Mouse (Mus musculus) left cerebral cortex, adult 2 months (tissue): ENCODE results near the gene Zer1. TPM values are rescaled to one million over a fixed set of nuclear protein-coding genes. Genes with fewer than 3 reads are reported as not detected.
"Not testable (repeated sequence)": the region's sequence is repeated elsewhere in the genome, so short reads cannot be mapped to it uniquely, and the experiment has no call there.

Experiments used
- DNase-seq, 2 experiments: peaks; one replicate each; pipeline ENCODE4 v3.0.0; 2021 to 2022; ENCODE audit warnings: low spot score in 2 of 2, mixed read lengths in 1 of 2; ENCODE audit errors: extremely low spot score in 1 of 2
- H3K27ac ChIP-seq: fragments of 200-600 bp; 2 replicates; pipeline ENCODE4 v1.8.1; 2022
- H3K4me3 ChIP-seq: fragments of 200-600 bp; 2 replicates; pipeline ENCODE4 v1.8.1; 2022
- CTCF ChIP-seq: fragments of 200-600 bp; IDR thresholded peaks from 2 replicates; pipeline ENCODE4 v1.8.1; 2022; ENCODE audit warnings: antibody characterized with exemption, mild to moderate bottlenecking, moderate library complexity
- intact Hi-C: fragments of 180-260 bp; cut with DNase I; formaldehyde crosslinking; loops from one replicate; pipeline ENCODE4 v1.15.1; 2025
- long read RNA-seq, 2 experiments: library from polyadenylated mRNA; stranded (forward); transcript quantifications; one replicate each; pipeline ENCODE4 v2.0.0; 2021; ENCODE audit warnings: borderline mapping rate in 2 of 2
- total RNA-seq, 2 experiments: library from RNA; stranded (reverse); gene quantifications; 2 replicates each; pipeline ENCODE4 v1.2.3; 2021

The Zer1 gene
- 100 to 1,000 TPM; 163 to 171 TPM for total RNA-seq
- long read RNA-seq, experiment 1, full-length matches to known transcripts, result 206 of 384 reads
- long read RNA-seq, experiment 1, partial matches to known transcripts, result 41 of 384 reads
- long read RNA-seq, experiment 1, other reads (novel, unspliced or antisense), result 137 of 384 reads
- long read RNA-seq, experiment 2, full-length matches to known transcripts, result 189 of 362 reads
- long read RNA-seq, experiment 2, partial matches to known transcripts, result 29 of 362 reads
- long read RNA-seq, experiment 2, other reads (novel, unspliced or antisense), result 144 of 362 reads

- intact Hi-C loops, result loop anchor here (2.0 to 5.0 kb wide), 2 partner anchors 58 to 157 kb away; partner anchors contain the start of gene Sptan1
- H3K27ac ChIP-seq, result peak within 1 kb of the TSS; percentile 99
- no peak for TF ChIP-seq CTCF
- peak within 1 kb of the TSS; percentile 79 for H3K4me3 ChIP-seq
- peak; percentile 93 to 94 for DNase-seq
Measured at GRCm38 (mm10) chr2:30124472-30125274, at the start of gene Zer1. Gene Zer1, minus strand, starts transcription at chr2:30124585.

- TF ChIP-seq CTCF, result no peak
- DNase-seq, result no peak
- intact Hi-C loops, result loop anchor here (5.0 kb wide), 1 partner anchor 41 kb away; the partner anchor contains the start of gene Tbc1d13
- no peak overlapping the region for H3K27ac ChIP-seq
- H3K4me3 ChIP-seq, result no peak overlapping the region
Measured at GRCm38 (mm10) chr2:30173541-30174240, 49.3 kb upstream of the Zer1 start.

GRCm38 (mm10) chr2:30171997-30172382, 47.6 kb upstream of the Zer1 start:
- DNase-seq, result no peak
- intact Hi-C loops, result loop anchor here (5.0 kb wide), 1 partner anchor 40 kb away; the partner anchor contains the start of gene Tbc1d13

GRCm38 (mm10) chr2:30171371-30171996, 47.1 kb upstream of the Zer1 start, which contains the start of gene Endog:
Gene Endog, plus strand, starts transcription at chr2:30171493.
- Histone ChIP-seq H3K4me3 (peak within 1 kb of the TSS; percentile 60), H3K27ac (peak within 1 kb of the TSS; percentile 98)
- intact Hi-C loops, result loop anchor here (5.0 kb wide), 1 partner anchor 39 kb away; the partner anchor contains the start of gene Tbc1d13
- no peak for TF ChIP-seq CTCF
- peak; percentile 88 to 89 for DNase-seq

More at GRCm38 (mm10) chr2:30171997-30172382, 47.6 kb upstream of the Zer1 start:
- TF ChIP-seq CTCF, result no peak
- Histone ChIP-seq H3K27ac (peak overlapping the region; percentile 98), H3K4me3 (peak overlapping the region; percentile 60)

GRCm38 (mm10) chr2:30166677-30167076, 42.3 kb upstream of the Zer1 start:
- H3K27ac ChIP-seq, result no peak overlapping the region
- TF ChIP-seq CTCF, result peak; percentile 29
- DNase-seq, result no peak
- no peak overlapping the region for H3K4me3 ChIP-seq
- intact Hi-C loops, result no loop called here

GRCm38 (mm10) chr2:30164340-30164932, 40.1 kb upstream of the Zer1 start:
- no peak overlapping the region for H3K27ac ChIP-seq
- intact Hi-C loops, result no loop called here
- TF ChIP-seq CTCF, result no peak
- H3K4me3 ChIP-seq, result no peak overlapping the region
- DNase-seq, result no peak

GRCm38 (mm10) chr2:30161809-30162208, 37.4 kb upstream of the Zer1 start:
- intact Hi-C loops, result loop anchor here (1.0 kb wide), 2 partner anchors 85 to 120 kb away; partner anchors contain the start of gene Pkn3
- Histone ChIP-seq H3K27ac (no peak overlapping the region), H3K4me3 (no peak overlapping the region)
- DNase-seq, result no peak
- peak; percentile 82 for TF ChIP-seq CTCF

- H3K4me3 ChIP-seq, DNase-seq, intact Hi-C loops, H3K27ac ChIP-seq: not testable (repeated sequence)
Measured at GRCm38 (mm10) chr2:30159871-30160270, 35.5 kb upstream of the Zer1 start.

GRCm38 (mm10) chr2:30152616-30153015, 28.2 kb upstream of the Zer1 start:
- Histone ChIP-seq H3K27ac (no peak overlapping the region), H3K4me3 (no peak overlapping the region)
- DNase-seq, result no peak
- no peak for TF ChIP-seq CTCF
- intact Hi-C loops, result no loop called here

- TF ChIP-seq CTCF, result no peak
- intact Hi-C loops, result no loop called here
- no peak for DNase-seq
- Histone ChIP-seq H3K4me3 (no peak overlapping the region), H3K27ac (no peak overlapping the region)
Measured at GRCm38 (mm10) chr2:30151840-30152239, 27.5 kb upstream of the Zer1 start.

GRCm38 (mm10) chr2:30147466-30147865, 23.1 kb upstream of the Zer1 start:
- intact Hi-C loops, result no loop called here
- H3K4me3 ChIP-seq, result no peak overlapping the region
- no peak for TF ChIP-seq CTCF

More at GRCm38 (mm10) chr2:30147466-30147865, 23.1 kb upstream of the Zer1 start:
- DNase-seq, result no peak
- no peak overlapping the region for H3K27ac ChIP-seq
